Mouse (Mus musculus) urinary bladder, postnatal 25 days (tissue): Measurements from ENCODE around the gene Tnrc18.

ENCODE experiments used
- DNase-seq: peaks from one replicate; pipeline ENCODE4 v3.0.0; 2022; ENCODE audit warnings: low spot score

Tnrc18 gene

GRCm38 (mm10) chr5:142822286-142823095 lies 5.0 kb upstream of the Tnrc18 start:
- DNase-seq: peak; percentile 49

GRCm38 (mm10) chr5:142821974-142822285 lies 4.5 kb upstream of the Tnrc18 start:
- DNase-seq: peak; percentile 41

GRCm38 (mm10) chr5:142821266-142821973 lies 4.0 kb upstream of the Tnrc18 start:
- DNase-seq: peak; percentile 85

- peak; percentile 71 for DNase-seq
These were observed 3.1 kb upstream of the Tnrc18 start for GRCm38 (mm10) chr5:142820276-142821265.

- peak; percentile 47 for DNase-seq
These were observed 2.2 kb upstream of the Tnrc18 start for GRCm38 (mm10) chr5:142819385-142820275.

GRCm38 (mm10) chr5:142818435-142819360 lies 1.2 kb upstream of the Tnrc18 start:
- DNase-seq: peak; percentile 61

GRCm38 (mm10) chr5:142816811-142817523 lies 495 bp downstream of the Tnrc18 start:
- peak; percentile 62 for DNase-seq

GRCm38 (mm10) chr5:142816031-142816810 lies 1.2 kb downstream of the Tnrc18 start:
- DNase-seq: peak; percentile 48

- DNase-seq: no peak
These were observed 2.0 kb downstream of the Tnrc18 start for GRCm38 (mm10) chr5:142815421-142816001.

- DNase-seq: peak; percentile 45
These were observed 2.6 kb downstream of the Tnrc18 start for GRCm38 (mm10) chr5:142814711-142815420.

GRCm38 (mm10) chr5:142814161-142814651 lies 3.3 kb downstream of the Tnrc18 start:
- DNase-seq: peak; percentile 29

- peak; percentile 22 for DNase-seq
These were observed 3.7 kb downstream of the Tnrc18 start for GRCm38 (mm10) chr5:142813722-142814111.

- no peak for DNase-seq
These were observed 4.3 kb downstream of the Tnrc18 start for GRCm38 (mm10) chr5:142812976-142813721.

GRCm38 (mm10) chr5:142812621-142812975 lies 4.9 kb downstream of the Tnrc18 start:
- no peak for DNase-seq

GRCm38 (mm10) chr5:142811870-142812443 lies 5.5 kb downstream of the Tnrc18 start:
- DNase-seq: no peak
